Mouse (Mus musculus): ENCODE measurements around the gene Ncor2. TPM values are rescaled to one million over a fixed set of nuclear protein-coding genes. Genes with fewer than 3 reads are reported as not detected.

Gene Ncor2
- polyA plus RNA-seq, 1 experiment from 2014 or later = 23.6 TPM

GRCm38 (mm10) chr5:125021298-125021697 lies 157.7 kb downstream of the Ncor2 start:
- Histone ChIP-seq H3K4me2 (ENCODE audit: low read depth, severe bottlenecking) (no peak overlapping the region), H3K27ac (replicated peaks; ENCODE audit: low read depth, low read length) (no peak overlapping the region), H3K4me3 (ENCODE audit: low read depth, low read length) (no peak overlapping the region), H3K36me3 (ENCODE audit: control insufficient read depth, insufficient read depth, low read length) (peaks cover 55% of the 10 kb centered on the region), H3K27me3 (ENCODE audit: control insufficient read depth, insufficient read depth, low read length) (no peaks in the 10 kb centered on the region), H3K9ac (ENCODE audit: low read length) (no peak overlapping the region), H3K9me3 (ENCODE audit: control insufficient read depth, low read length) (no peaks in the 10 kb centered on the region), H3K4me1 (ENCODE audit: control insufficient read depth, insufficient read depth, low read length) (peaks cover 4% of the 10 kb centered on the region; the same call in 1 of the 2 replicates)
- WGBS = 94% methylated on average over 11 of the region's 11 CpGs
- ATAC-seq (ENCODE audit: insufficient number of reproducible peaks, low FRiP score, low TSS enrichment, low read depth) = no peak
- no peak for DNase-seq (ENCODE audit: low spot score)

- Histone ChIP-seq H3K4me1 (ENCODE audit: control insufficient read depth, insufficient read depth, low read length) (peaks cover 4% of the 10 kb centered on the region; the same call in 1 of the 2 replicates), H3K27ac (replicated peaks; ENCODE audit: low read depth, low read length) (no peak overlapping the region), H3K4me3 (ENCODE audit: low read depth, low read length) (no peak overlapping the region), H3K4me2 (ENCODE audit: low read depth, severe bottlenecking) (no peak overlapping the region), H3K9ac (ENCODE audit: low read length) (no peak overlapping the region), H3K9me3 (ENCODE audit: control insufficient read depth, low read length) (no peaks in the 10 kb centered on the region), H3K36me3 (ENCODE audit: control insufficient read depth, insufficient read depth, low read length) (peaks cover 46% of the 10 kb centered on the region), H3K27me3 (ENCODE audit: control insufficient read depth, insufficient read depth, low read length) (no peaks in the 10 kb centered on the region)
- ATAC-seq (ENCODE audit: insufficient number of reproducible peaks, low FRiP score, low TSS enrichment, low read depth) (no peak), DNase-seq (ENCODE audit: low spot score) (no peak)
- 95% methylated on average over 5 of the region's 5 CpGs for WGBS
Observed at GRCm38 (mm10) chr5:125019099-125019498, 159.9 kb downstream of the Ncor2 start.

DNA sequence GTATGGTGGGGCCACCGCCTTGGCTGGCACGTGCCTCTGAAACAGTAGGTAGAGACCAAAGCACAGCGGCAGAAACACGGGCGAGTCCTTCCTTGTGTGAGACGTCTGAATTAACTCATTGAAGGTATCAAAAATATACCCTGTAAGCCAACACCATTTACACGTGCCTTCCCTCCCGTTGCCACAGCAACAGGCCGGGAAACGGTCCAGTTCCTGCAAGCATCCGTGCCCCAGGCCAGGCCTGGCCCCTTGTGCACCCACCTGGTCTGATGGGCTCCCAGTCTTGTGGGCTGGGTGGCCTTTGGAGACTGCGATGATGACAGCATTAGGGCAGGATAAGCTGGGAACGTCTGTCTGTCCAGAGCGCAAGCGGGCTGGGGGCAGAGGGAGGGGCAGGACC lies 161.7 kb downstream of the Ncor2 start:
- no peak overlapping the region for H3K4me2 ChIP-seq (ENCODE audit: low read depth, severe bottlenecking)
- no peak overlapping the region for H3K27ac ChIP-seq (replicated peaks; ENCODE audit: low read depth, low read length)
- WGBS = 76% methylated on average over 15 of the region's 15 CpGs
- peaks cover 4% of the 10 kb centered on the region; the same call in 1 of the 2 replicates for H3K4me1 ChIP-seq (ENCODE audit: control insufficient read depth, insufficient read depth, low read length)
- H3K9ac ChIP-seq (ENCODE audit: low read length) = no peak overlapping the region
- no peaks in the 10 kb centered on the region for H3K9me3 ChIP-seq (ENCODE audit: control insufficient read depth, low read length)
- no peak overlapping the region for H3K4me3 ChIP-seq (ENCODE audit: low read depth, low read length)
- H3K36me3 ChIP-seq (ENCODE audit: control insufficient read depth, insufficient read depth, low read length) = peaks cover 30% of the 10 kb centered on the region
- no peak for DNase-seq (ENCODE audit: low spot score)
- ATAC-seq (ENCODE audit: insufficient number of reproducible peaks, low FRiP score, low TSS enrichment, low read depth) = no peak
- no peaks in the 10 kb centered on the region for H3K27me3 ChIP-seq (ENCODE audit: control insufficient read depth, insufficient read depth, low read length)

DNA sequence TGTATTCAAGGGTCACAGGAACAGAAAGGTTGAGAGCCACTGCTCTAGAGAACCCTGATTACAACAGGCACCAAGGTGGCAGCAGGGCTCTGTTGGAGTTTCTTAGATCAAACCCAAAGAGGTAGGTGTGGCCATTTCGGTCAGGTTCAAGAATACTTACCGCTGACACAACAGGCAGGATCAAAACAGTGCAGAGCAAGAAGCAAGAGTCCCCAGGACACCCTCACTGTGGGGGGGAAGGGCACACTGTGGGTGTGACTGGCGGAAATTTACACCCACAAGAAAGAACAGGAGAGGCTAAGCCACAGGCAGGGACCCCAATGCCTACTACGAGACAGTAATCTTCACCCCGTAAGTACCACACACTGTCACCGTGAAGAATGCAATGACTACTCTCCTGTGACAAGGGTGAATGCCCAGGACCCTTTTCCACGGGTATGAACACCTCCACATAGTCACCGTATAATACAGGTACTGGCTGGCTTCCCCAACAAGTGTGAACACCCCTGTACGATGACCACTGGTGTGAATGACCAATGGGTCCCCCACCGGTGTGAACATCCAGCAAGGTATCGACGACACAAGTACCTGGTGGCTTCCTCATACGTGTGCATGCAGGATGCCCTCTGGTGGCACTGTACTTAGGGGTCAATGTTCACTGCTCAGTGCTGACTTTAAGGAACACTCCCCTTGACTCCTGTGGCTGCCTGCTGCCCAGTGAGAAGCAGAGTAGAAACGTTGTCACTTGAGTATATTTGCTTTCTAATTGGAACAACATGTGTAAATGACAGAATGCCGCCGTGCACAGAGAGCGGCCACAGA lies 162.4 kb downstream of the Ncor2 start:
- 78% methylated on average over 17 of the region's 17 CpGs for WGBS
- no peak overlapping the region for H3K27ac ChIP-seq (replicated peaks; ENCODE audit: low read depth, low read length)

DNA sequence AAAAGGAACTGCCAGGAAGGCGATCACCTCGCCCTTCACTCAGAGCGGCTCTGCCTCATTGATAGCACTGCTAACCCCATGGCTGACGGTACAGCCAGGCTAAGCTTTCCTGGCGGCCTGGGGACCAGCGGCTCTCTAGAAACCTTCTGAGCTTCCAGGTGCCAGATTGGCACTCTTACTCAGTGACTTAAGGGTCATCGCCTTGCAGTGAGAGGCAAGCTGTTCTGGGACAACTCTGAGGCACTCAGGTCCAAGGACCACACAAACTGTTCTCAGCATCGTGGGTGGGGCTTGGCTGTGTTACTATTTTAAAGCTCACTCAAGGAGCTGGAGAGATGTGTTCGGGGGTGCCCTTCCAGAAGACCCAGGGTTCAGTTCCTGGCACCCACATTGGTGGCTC lies 163.4 kb downstream of the Ncor2 start:
- no peak overlapping the region for H3K4me2 ChIP-seq (ENCODE audit: low read depth, severe bottlenecking)
- ATAC-seq (ENCODE audit: insufficient number of reproducible peaks, low FRiP score, low TSS enrichment, low read depth) = no peak

More for the DNA sequence above, 162.4 kb downstream of the Ncor2 start:
- Histone ChIP-seq H3K4me2 (ENCODE audit: low read depth, severe bottlenecking) (no peak overlapping the region), H3K36me3 (ENCODE audit: control insufficient read depth, insufficient read depth, low read length) (peaks cover 30% of the 10 kb centered on the region), H3K9ac (ENCODE audit: low read length) (no peak overlapping the region), H3K4me1 (ENCODE audit: control insufficient read depth, insufficient read depth, low read length) (peaks cover 4% of the 10 kb centered on the region; the same call in 1 of the 2 replicates), H3K9me3 (ENCODE audit: control insufficient read depth, low read length) (no peaks in the 10 kb centered on the region), H3K27me3 (ENCODE audit: control insufficient read depth, insufficient read depth, low read length) (no peaks in the 10 kb centered on the region), H3K4me3 (ENCODE audit: low read depth, low read length) (no peak overlapping the region)
- ATAC-seq (ENCODE audit: insufficient number of reproducible peaks, low FRiP score, low TSS enrichment, low read depth) (no peak), DNase-seq (ENCODE audit: low spot score) (no peak)

GRCm38 (mm10) chr5:125015066-125015465 lies 164.0 kb downstream of the Ncor2 start:
- peaks cover 27% of the 10 kb centered on the region for H3K36me3 ChIP-seq (ENCODE audit: control insufficient read depth, insufficient read depth, low read length)
- no peaks in the 10 kb centered on the region for H3K9me3 ChIP-seq (ENCODE audit: control insufficient read depth, low read length)
- no peak overlapping the region for H3K4me3 ChIP-seq (ENCODE audit: low read depth, low read length)
- no peak overlapping the region for H3K9ac ChIP-seq (ENCODE audit: low read length)
- H3K4me2 ChIP-seq (ENCODE audit: low read depth, severe bottlenecking) = no peak overlapping the region
- WGBS = 89% methylated on average over 3 of the region's 3 CpGs
- no peak overlapping the region for H3K27ac ChIP-seq (replicated peaks; ENCODE audit: low read depth, low read length)
- DNase-seq (ENCODE audit: low spot score) = no peak
- no peak for ATAC-seq (ENCODE audit: insufficient number of reproducible peaks, low FRiP score, low TSS enrichment, low read depth)
- H3K4me1 ChIP-seq (ENCODE audit: control insufficient read depth, insufficient read depth, low read length) = peaks cover 4% of the 10 kb centered on the region; the same call in 1 of the 2 replicates
- no peaks in the 10 kb centered on the region for H3K27me3 ChIP-seq (ENCODE audit: control insufficient read depth, insufficient read depth, low read length)

More for the DNA sequence above, 163.4 kb downstream of the Ncor2 start:
- Histone ChIP-seq H3K36me3 (ENCODE audit: control insufficient read depth, insufficient read depth, low read length) (peaks cover 30% of the 10 kb centered on the region), H3K9me3 (ENCODE audit: control insufficient read depth, low read length) (no peaks in the 10 kb centered on the region), H3K27me3 (ENCODE audit: control insufficient read depth, insufficient read depth, low read length) (no peaks in the 10 kb centered on the region), H3K27ac (replicated peaks; ENCODE audit: low read depth, low read length) (no peak overlapping the region), H3K4me3 (ENCODE audit: low read depth, low read length) (no peak overlapping the region), H3K9ac (ENCODE audit: low read length) (no peak overlapping the region), H3K4me1 (ENCODE audit: control insufficient read depth, insufficient read depth, low read length) (peaks cover 4% of the 10 kb centered on the region; the same call in 1 of the 2 replicates)
- WGBS = 91% methylated on average over 9 of the region's 9 CpGs
- DNase-seq (ENCODE audit: low spot score) = no peak

DNA sequence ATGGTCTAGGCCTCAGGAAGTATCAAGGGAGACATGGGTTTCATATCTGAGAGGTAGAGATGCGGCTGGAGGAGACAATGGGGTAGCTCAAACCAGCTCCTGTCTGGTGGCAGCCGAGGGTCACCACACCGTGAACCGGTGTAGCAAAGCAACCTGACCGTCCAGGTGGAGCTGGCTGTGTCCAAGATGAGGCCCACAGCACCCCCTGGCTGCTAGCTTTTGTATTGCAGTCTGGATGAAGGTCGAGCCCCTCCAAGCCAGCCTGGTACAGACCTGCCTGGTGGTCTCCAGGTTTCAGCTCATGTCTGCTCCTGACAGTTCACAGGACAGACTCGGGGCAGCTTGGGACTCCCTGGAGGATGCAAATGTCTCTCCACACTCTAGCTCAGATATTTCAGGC lies 164.5 kb downstream of the Ncor2 start:
- H3K9ac ChIP-seq (ENCODE audit: low read length) = no peak overlapping the region
- H3K27me3 ChIP-seq (ENCODE audit: control insufficient read depth, insufficient read depth, low read length) = no peaks in the 10 kb centered on the region
- no peak overlapping the region for H3K4me2 ChIP-seq (ENCODE audit: low read depth, severe bottlenecking)
- no peak overlapping the region for H3K4me3 ChIP-seq (ENCODE audit: low read depth, low read length)
- peaks cover 4% of the 10 kb centered on the region; the same call in 1 of the 2 replicates for H3K4me1 ChIP-seq (ENCODE audit: control insufficient read depth, insufficient read depth, low read length)
- WGBS = 59% methylated on average over 7 of the region's 7 CpGs
- no peak overlapping the region for H3K27ac ChIP-seq (replicated peaks; ENCODE audit: low read depth, low read length)
- peaks cover 25% of the 10 kb centered on the region for H3K36me3 ChIP-seq (ENCODE audit: control insufficient read depth, insufficient read depth, low read length)
- no peaks in the 10 kb centered on the region for H3K9me3 ChIP-seq (ENCODE audit: control insufficient read depth, low read length)
- DNase-seq (ENCODE audit: low spot score) (peak; percentile 88), ATAC-seq (ENCODE audit: insufficient number of reproducible peaks, low FRiP score, low TSS enrichment, low read depth) (no peak)

DNA sequence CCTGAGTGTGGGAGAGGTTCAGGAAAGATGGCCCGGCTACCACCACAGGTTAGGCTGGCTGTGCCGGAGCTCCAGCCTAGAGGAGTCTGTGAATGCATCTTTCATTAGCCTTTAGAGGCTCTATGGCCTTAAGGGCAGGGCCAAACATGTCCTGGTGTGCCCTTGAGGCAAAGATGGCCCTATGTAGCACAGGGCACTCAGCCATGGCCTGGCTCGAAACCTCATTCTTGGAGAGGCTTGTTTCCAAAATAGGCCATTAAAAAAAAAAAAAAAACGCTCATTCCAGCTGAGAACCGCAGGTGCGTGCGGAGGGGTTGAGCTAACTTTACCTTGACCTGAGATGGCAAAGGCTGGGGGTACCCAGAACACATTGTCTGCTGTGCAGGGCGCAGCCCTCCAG lies 167.4 kb downstream of the Ncor2 start:
- ATAC-seq (ENCODE audit: insufficient number of reproducible peaks, low FRiP score, low TSS enrichment, low read depth) = no peak
- Histone ChIP-seq H3K36me3 (ENCODE audit: control insufficient read depth, insufficient read depth, low read length) (peaks cover 6% of the 10 kb centered on the region; the same call in 1 of the 2 replicates), H3K27me3 (ENCODE audit: control insufficient read depth, insufficient read depth, low read length) (no peaks in the 10 kb centered on the region), H3K4me3 (ENCODE audit: low read depth, low read length) (no peak overlapping the region), H3K9me3 (ENCODE audit: control insufficient read depth, low read length) (no peaks in the 10 kb centered on the region), H3K27ac (replicated peaks; ENCODE audit: low read depth, low read length) (no peak overlapping the region), H3K4me2 (ENCODE audit: low read depth, severe bottlenecking) (no peak overlapping the region), H3K9ac (ENCODE audit: low read length) (no peak overlapping the region), H3K4me1 (ENCODE audit: control insufficient read depth, insufficient read depth, low read length) (peaks cover under 1% of the 10 kb centered on the region; the same call in 1 of the 2 replicates)
- 93% methylated on average over 8 of the region's 8 CpGs for WGBS
- DNase-seq (ENCODE audit: low spot score) = no peak
